Mouse (Mus musculus) gastrocnemius, postnatal 36 days (tissue): ENCODE results near the gene Iqcf3. TPM values are rescaled to one million over a fixed set of nuclear protein-coding genes. Genes with fewer than 3 reads are reported as not detected.

ENCODE experiments used
- DNase-seq, 2 experiments: peaks; one replicate each; pipeline ENCODE4 v3.0.0; 2022
- intact Hi-C: fragments of 180-260 bp; cut with DNase I; formaldehyde crosslinking; loops from one replicate; pipeline ENCODE4 v1.15.1; 2025
- total RNA-seq, 2 experiments: library from RNA; stranded (reverse); gene quantifications; 2 replicates each; pipeline ENCODE4 v1.2.3; 2021

Gene Iqcf3
- total RNA-seq, 2 experiments from 2014 or later: not detected

- no peak for DNase-seq
- intact Hi-C loops: loop anchor here (10.0 kb wide), 1 partner anchor 428 kb away; the partner anchor contains the start of gene Rbm15b
Observed at GRCm38 (mm10) chr9:106457163-106457559, 104.3 kb downstream of the Iqcf3 start.

- DNase-seq: no peak
- intact Hi-C loops: loop anchor here (10.0 kb wide), 1 partner anchor 428 kb away; the partner anchor contains the start of gene Rbm15b
Observed at GRCm38 (mm10) chr9:106456325-106457162, 104.9 kb downstream of the Iqcf3 start.

- intact Hi-C loops: loop anchor here (10.0 kb wide), 1 partner anchor 430 kb away; the partner anchor contains the start of gene Rbm15b
- DNase-seq: no peak
Observed at GRCm38 (mm10) chr9:106454888-106455681, 106.3 kb downstream of the Iqcf3 start.

- intact Hi-C loops: loop anchor here (10.0 kb wide), 1 partner anchor 431 kb away; the partner anchor contains the start of gene Rbm15b
- no peak for DNase-seq
Observed at GRCm38 (mm10) chr9:106454071-106454761, 107.2 kb downstream of the Iqcf3 start.

GRCm38 (mm10) chr9:106453271-106454070 lies 108.0 kb downstream of the Iqcf3 start, which contains the start of gene Pcbp4:
Gene Pcbp4 (plus strand): TSS chr9:106453291.
- intact Hi-C loops: loop anchor here (10.0 kb wide), 1 partner anchor 431 kb away; the partner anchor contains the start of gene Rbm15b
- peak in 1 of 2 experiments; percentile 67 for DNase-seq

Other genes starting within 250 kb of the Iqcf3 start
- gene Dusp7, start 193.0 kb downstream of the Iqcf3 start, total RNA-seq: 10 to 100 TPM; 24.9 to 28.3 TPM
- 100 to 1,000 TPM; 218 to 266 TPM for gene Rpl29, start 132.2 kb downstream of the Iqcf3 start, total RNA-seq
- gene Acy1, start 123.3 kb downstream of the Iqcf3 start, total RNA-seq: 10 to 100 TPM in 1 of 2 experiments, 1 to 10 TPM in 1; 9.0 to 12.3 TPM
- 1 to 10 TPM; 3.5 to 4.5 TPM for gene Abhd14b, start 114.2 kb downstream of the Iqcf3 start, total RNA-seq
- 10 to 100 TPM; 14.6 to 15.7 TPM for gene Abhd14a, start 114.0 kb downstream of the Iqcf3 start, total RNA-seq
- 10 to 100 TPM; 58.0 to 58.3 TPM for gene Pcbp4, start 108.3 kb downstream of the Iqcf3 start, total RNA-seq
- under 1 TPM in 1 of 2 experiments, not detected in 1; 0.30 TPM for gene Gpr62, start 95.7 kb downstream of the Iqcf3 start, total RNA-seq
- gene Rrp9, start 85.7 kb downstream of the Iqcf3 start, total RNA-seq: 10 to 100 TPM; 16.7 to 22.2 TPM
- 10 to 100 TPM; 62.1 to 78.7 TPM for gene Parp3, start 84.7 kb downstream of the Iqcf3 start, total RNA-seq
- gene Iqcf1, start 61.7 kb downstream of the Iqcf3 start, total RNA-seq: not detected
- gene Iqcf5, start 47.1 kb downstream of the Iqcf3 start, total RNA-seq: not detected
- gene Iqcf4, start 9.4 kb upstream of the Iqcf3 start, total RNA-seq: not detected
- gene Iqcf6, start 65.0 kb upstream of the Iqcf3 start, total RNA-seq: not detected
- gene Grm2, start 94.5 kb upstream of the Iqcf3 start, total RNA-seq: not detected
- 10 to 100 TPM; 26.0 to 27.3 TPM for gene Tex264, start 124.3 kb upstream of the Iqcf3 start, total RNA-seq
- 1 to 10 TPM; 5.5 to 5.7 TPM for gene Rad54l2, start 227.6 kb upstream of the Iqcf3 start, total RNA-seq